Mouse (Mus musculus): Measurements from ENCODE around the gene Sema5b. TPM values are rescaled to one million over a fixed set of nuclear protein-coding genes. Genes with fewer than 3 reads are reported as not detected.

Gene Sema5b
- polyA plus RNA-seq (2015; fragmentation: Nextera tagmentation; extraction: Ambion mirVana): 6.3 and 6.8 TPM in 2 replicates

- Histone ChIP-seq H3K36me3 (no peaks in the 10 kb centered on the region), H3K4me1 (peaks cover 31% of the 10 kb centered on the region), H3K27ac (replicated peaks) (no peak within 1 kb of the TSS), H3K9me3 (replicated peaks) (no peaks in the 10 kb centered on the region), H3K27me3 (peaks cover 72% of the 10 kb centered on the region), H3K4me3 (replicated peaks) (peak within 1 kb of the TSS; percentile 59), H3K9ac (peak within 1 kb of the TSS; percentile 35; the same call in 1 of the 2 replicates), H3K4me2 (replicated peaks) (peak within 1 kb of the TSS; percentile 98)
- under 1% methylated on average over 54 of the region's 54 CpGs for WGBS
- ATAC-seq (ENCODE audit: insufficient number of reproducible peaks, low FRiP score, low TSS enrichment, low read depth): peak; percentile 81
Measured at GRCm38 (mm10) chr16:35541117-35541641, at the start of gene Sema5b. Gene Sema5b (plus strand): TSS chr16:35541145.

GRCm38 (mm10) chr16:35500342-35500741 is 40.6 kb upstream of the Sema5b start:
- Histone ChIP-seq H3K4me3 (replicated peaks) (no peak overlapping the region), H3K9ac (no peak overlapping the region), H3K9me3 (replicated peaks) (no peaks in the 10 kb centered on the region), H3K4me1 (no peaks in the 10 kb centered on the region), H3K27me3 (no peaks in the 10 kb centered on the region), H3K27ac (replicated peaks) (no peak overlapping the region), H3K36me3 (no peaks in the 10 kb centered on the region), H3K4me2 (replicated peaks) (no peak overlapping the region)
- no peak for ATAC-seq (ENCODE audit: insufficient number of reproducible peaks, low FRiP score, low TSS enrichment, low read depth)
- WGBS: 96% methylated on average over 3 of the region's 3 CpGs

- no peak overlapping the region for H3K4me3 ChIP-seq (replicated peaks)
- no peak overlapping the region for H3K4me2 ChIP-seq (replicated peaks)
- H3K27ac ChIP-seq (replicated peaks): no peak overlapping the region
- WGBS: 80% methylated on average over 4 of the region's 4 CpGs
- no peaks in the 10 kb centered on the region for H3K4me1 ChIP-seq
- H3K9me3 ChIP-seq (replicated peaks): no peaks in the 10 kb centered on the region
- no peak overlapping the region for H3K9ac ChIP-seq
- no peak for ATAC-seq (ENCODE audit: insufficient number of reproducible peaks, low FRiP score, low TSS enrichment, low read depth)
- no peaks in the 10 kb centered on the region for H3K27me3 ChIP-seq
- H3K36me3 ChIP-seq: no peaks in the 10 kb centered on the region
Measured at GRCm38 (mm10) chr16:35501106-35501760, 39.7 kb upstream of the Sema5b start.

GRCm38 (mm10) chr16:35502456-35502855 is 38.5 kb upstream of the Sema5b start:
- ATAC-seq (ENCODE audit: insufficient number of reproducible peaks, low FRiP score, low TSS enrichment, low read depth): no peak
- Histone ChIP-seq H3K27ac (replicated peaks) (no peak overlapping the region), H3K4me1 (no peaks in the 10 kb centered on the region), H3K36me3 (no peaks in the 10 kb centered on the region), H3K4me2 (replicated peaks) (no peak overlapping the region), H3K9me3 (replicated peaks) (no peaks in the 10 kb centered on the region), H3K4me3 (replicated peaks) (no peak overlapping the region), H3K9ac (no peak overlapping the region), H3K27me3 (no peaks in the 10 kb centered on the region)
- WGBS: 85% methylated on average over 11 of the region's 11 CpGs

GRCm38 (mm10) chr16:35504266-35504665 is 36.7 kb upstream of the Sema5b start:
- no peaks in the 10 kb centered on the region for H3K9me3 ChIP-seq (replicated peaks)
- no peak overlapping the region for H3K4me3 ChIP-seq (replicated peaks)
- no peak overlapping the region for H3K27ac ChIP-seq (replicated peaks)
- H3K27me3 ChIP-seq: no peaks in the 10 kb centered on the region
- H3K9ac ChIP-seq: no peak overlapping the region
- no peak overlapping the region for H3K4me2 ChIP-seq (replicated peaks)
- H3K36me3 ChIP-seq: no peaks in the 10 kb centered on the region
- no peak for ATAC-seq (ENCODE audit: insufficient number of reproducible peaks, low FRiP score, low TSS enrichment, low read depth)
- WGBS: 88% methylated on average over 8 of the region's 8 CpGs
- no peaks in the 10 kb centered on the region for H3K4me1 ChIP-seq

- ATAC-seq (ENCODE audit: insufficient number of reproducible peaks, low FRiP score, low TSS enrichment, low read depth): no peak
- H3K9me3 ChIP-seq (replicated peaks): no peaks in the 10 kb centered on the region
- no peak overlapping the region for H3K27ac ChIP-seq (replicated peaks)
- no peaks in the 10 kb centered on the region for H3K4me1 ChIP-seq
- WGBS: 86% methylated on average over 4 of the region's 4 CpGs
- no peaks in the 10 kb centered on the region for H3K27me3 ChIP-seq
- no peak overlapping the region for H3K4me3 ChIP-seq (replicated peaks)
- H3K9ac ChIP-seq: no peak overlapping the region
- no peak overlapping the region for H3K4me2 ChIP-seq (replicated peaks)
- H3K36me3 ChIP-seq: no peaks in the 10 kb centered on the region
Measured at GRCm38 (mm10) chr16:35505786-35506185, 35.2 kb upstream of the Sema5b start.

- 80% methylated on average over 6 of the region's 6 CpGs for WGBS
- H3K36me3 ChIP-seq: no peaks in the 10 kb centered on the region
- ATAC-seq (ENCODE audit: insufficient number of reproducible peaks, low FRiP score, low TSS enrichment, low read depth): no peak
Measured at GRCm38 (mm10) chr16:35508581-35508980, 32.4 kb upstream of the Sema5b start.

GRCm38 (mm10) chr16:35509331-35510070 is 31.4 kb upstream of the Sema5b start:
- no peaks in the 10 kb centered on the region for H3K36me3 ChIP-seq
- WGBS: 44% methylated on average over 11 of the region's 11 CpGs
- no peak overlapping the region for H3K4me3 ChIP-seq (replicated peaks)
- no peak overlapping the region for H3K27ac ChIP-seq (replicated peaks)
- H3K9ac ChIP-seq: no peak overlapping the region
- no peaks in the 10 kb centered on the region for H3K4me1 ChIP-seq
- no peaks in the 10 kb centered on the region for H3K9me3 ChIP-seq (replicated peaks)
- no peaks in the 10 kb centered on the region for H3K27me3 ChIP-seq
- no peak for ATAC-seq (ENCODE audit: insufficient number of reproducible peaks, low FRiP score, low TSS enrichment, low read depth)
- H3K4me2 ChIP-seq (replicated peaks): no peak overlapping the region

More at GRCm38 (mm10) chr16:35508581-35508980, 32.4 kb upstream of the Sema5b start:
- Histone ChIP-seq H3K9me3 (replicated peaks) (no peaks in the 10 kb centered on the region), H3K9ac (no peak overlapping the region), H3K27ac (replicated peaks) (no peak overlapping the region), H3K4me3 (replicated peaks) (no peak overlapping the region), H3K4me2 (replicated peaks) (no peak overlapping the region), H3K4me1 (no peaks in the 10 kb centered on the region), H3K27me3 (no peaks in the 10 kb centered on the region)

GRCm38 (mm10) chr16:35515977-35516612 is 24.9 kb upstream of the Sema5b start:
- WGBS: 65% methylated on average over 21 of the region's 21 CpGs
- Histone ChIP-seq H3K4me1 (no peaks in the 10 kb centered on the region), H3K4me2 (replicated peaks) (no peak overlapping the region), H3K27me3 (no peaks in the 10 kb centered on the region), H3K4me3 (replicated peaks) (no peak overlapping the region), H3K27ac (replicated peaks) (no peak overlapping the region), H3K9me3 (replicated peaks) (no peaks in the 10 kb centered on the region), H3K9ac (no peak overlapping the region), H3K36me3 (no peaks in the 10 kb centered on the region)
- ATAC-seq (ENCODE audit: insufficient number of reproducible peaks, low FRiP score, low TSS enrichment, low read depth): no peak

- Histone ChIP-seq H3K27me3 (no peaks in the 10 kb centered on the region), H3K4me3 (replicated peaks) (no peak overlapping the region), H3K4me2 (replicated peaks) (no peak overlapping the region), H3K4me1 (no peaks in the 10 kb centered on the region), H3K27ac (replicated peaks) (no peak overlapping the region), H3K9me3 (replicated peaks) (no peaks in the 10 kb centered on the region), H3K36me3 (no peaks in the 10 kb centered on the region), H3K9ac (no peak overlapping the region)
- WGBS: 59% methylated on average over 23 of the region's 23 CpGs
- ATAC-seq (ENCODE audit: insufficient number of reproducible peaks, low FRiP score, low TSS enrichment, low read depth): no peak
Measured at GRCm38 (mm10) chr16:35517976-35518951, 22.7 kb upstream of the Sema5b start.

Measured in embryonic facial prominence, embryonic 15.5 days (tissue).